8 mouse cellular contexts compared by ENCODE assay signal in the genomic region with DNA sequence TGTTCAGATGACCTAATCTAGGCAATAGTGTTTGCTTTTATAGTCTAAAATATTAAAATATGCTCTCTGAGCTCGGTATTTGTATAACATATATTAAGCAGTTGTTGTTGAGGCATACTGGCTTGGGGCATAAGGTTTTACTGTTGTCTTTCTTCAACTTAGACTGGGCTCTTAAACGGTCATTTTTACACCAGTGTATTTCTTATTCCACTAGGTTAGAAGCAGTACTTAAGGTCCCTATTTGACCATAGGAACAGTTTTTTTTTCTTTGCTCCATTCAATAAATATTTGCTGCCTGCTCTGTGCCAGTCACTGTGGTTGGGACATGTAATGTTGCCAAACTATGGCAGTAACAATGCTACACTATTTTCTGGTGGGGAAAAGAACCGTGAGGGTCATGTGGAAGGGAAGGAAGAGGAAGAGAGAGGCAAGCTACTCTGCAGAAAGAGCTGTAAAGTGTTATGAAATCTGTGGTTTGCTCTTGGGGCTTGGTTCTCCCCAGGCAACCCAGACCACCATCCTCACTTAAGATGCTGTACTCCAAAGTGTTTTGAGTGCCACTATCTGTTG. TPM values are rescaled to one million over a fixed set of nuclear protein-coding genes. Genes with fewer than 3 reads are reported as not detected.
DNase-seq lines count a peak whose midpoint lies in the region; ATAC-seq and TF ChIP-seq lines count a peak whose summit lies in the region.

No protein-coding gene starts in this region.

- peaks cover 12% of the 10 kb centered on the region for H3K4me1 ChIP-seq in lung, adult 2 months (ENCODE audit: control insufficient read depth, insufficient read depth, low read length)
- peaks cover 16% of the 10 kb centered on the region for H3K4me1 ChIP-seq in heart, embryonic 15.5 days (replicated peaks)
- peaks cover 19% of the 10 kb centered on the region for H3K4me1 ChIP-seq in liver, embryonic 16.5 days (ENCODE audit: control insufficient read depth, low read depth, low read length)
- H3K4me1 ChIP-seq in stomach, embryonic 14.5 days (ENCODE audit: control insufficient read depth, insufficient read depth, low read length): 0 out of 2 replicates have a peak, but pooled peaks cover 5% of the 10 kb centered on the region

- DNase-seq in lung, adult 2 months: peak; percentile 6
- DNase-seq in lung, postnatal 10 days: no peak
- DNase-seq in right cerebral cortex, postnatal 25 days: no peak
- no peak for DNase-seq in yolk sac, embryonic 10.5 days (ENCODE audit: low spot score)
- DNase-seq in layer of hippocampus, postnatal 14 days (ENCODE audit: low spot score in 2 of 2): no peak

- H3K4me2 ChIP-seq in heart, embryonic 15.5 days: peak overlapping the region; percentile 65
- peak overlapping the region; percentile 98 for H3K4me2 ChIP-seq in liver, embryonic 16.5 days (ENCODE audit: low read depth, low read length)
- H3K4me2 ChIP-seq in stomach, embryonic 14.5 days (replicated peaks; ENCODE audit: low read depth, low read length): peak overlapping the region; percentile 87

- H3K36me3 ChIP-seq in heart, embryonic 15.5 days: no peaks in the 10 kb centered on the region
- H3K36me3 ChIP-seq in liver, embryonic 16.5 days (ENCODE audit: control insufficient read depth, insufficient read depth): no peaks in the 10 kb centered on the region
- no peaks in the 10 kb centered on the region for H3K36me3 ChIP-seq in stomach, embryonic 14.5 days (ENCODE audit: control insufficient read depth, insufficient read depth, low read length)

- peak overlapping the region; percentile 20 for H3K4me3 ChIP-seq in lung, adult 2 months (replicated peaks; ENCODE audit: extremely low read depth, low read depth, low read length)
- peak overlapping the region; percentile 65 for H3K4me3 ChIP-seq in heart, embryonic 15.5 days
- H3K4me3 ChIP-seq in liver, embryonic 16.5 days (ENCODE audit: low read depth, low read length): peak overlapping the region; percentile 78
- H3K4me3 ChIP-seq in stomach, embryonic 14.5 days (ENCODE audit: low read depth, low read length): peak overlapping the region; percentile 95

- H3K27me3 ChIP-seq in heart, embryonic 15.5 days: no peaks in the 10 kb centered on the region
- peaks cover 4% of the 10 kb centered on the region; the same call in 1 of the 2 replicates for H3K27me3 ChIP-seq in liver, embryonic 16.5 days (ENCODE audit: control insufficient read depth, insufficient read depth, low read depth, low read length)
- no peaks in the 10 kb centered on the region for H3K27me3 ChIP-seq in stomach, embryonic 14.5 days (ENCODE audit: control insufficient read depth, insufficient read depth, low read length)

- peak overlapping the region; percentile 73; the same call in 1 of the 2 replicates for H3K9ac ChIP-seq in heart, embryonic 15.5 days
- peak overlapping the region; percentile 82 for H3K9ac ChIP-seq in liver, embryonic 16.5 days (ENCODE audit: low read depth, low read length)
- H3K9ac ChIP-seq in stomach, embryonic 14.5 days (replicated peaks; ENCODE audit: low read depth, low read length): peak overlapping the region; percentile 92; the same call in 1 of the 2 replicates

- 12% methylated on average over 3 of the region's 3 CpGs for WGBS in lung, adult 2 months
- 42% methylated on average over 3 of the region's 3 CpGs for WGBS in heart, embryonic 15.5 days
- 10% methylated on average over 3 of the region's 3 CpGs for WGBS in liver, embryonic 16.5 days (ENCODE audit: insufficient replicate concordance)
- 35% methylated on average over 3 of the region's 3 CpGs for WGBS in stomach, embryonic 14.5 days

- H3K9me3 ChIP-seq in heart, embryonic 15.5 days (replicated peaks): no peaks in the 10 kb centered on the region
- H3K9me3 ChIP-seq in liver, embryonic 16.5 days (replicated peaks; ENCODE audit: control insufficient read depth, low read length): no peaks in the 10 kb centered on the region
- H3K9me3 ChIP-seq in stomach, embryonic 14.5 days (ENCODE audit: control insufficient read depth, low read depth, low read length): no peaks in the 10 kb centered on the region

- TF ChIP-seq POLR2A in lung, adult 2 months (IDR thresholded peaks at IDR 0.05; ENCODE audit: borderline replicate concordance, extremely low read depth, low read depth, low read length): no peak

- TF ChIP-seq CTCF in lung, adult 2 months (IDR thresholded peaks at IDR 0.05; ENCODE audit: insufficient read depth, low read length): no peak

- no peak overlapping the region for H3K27ac ChIP-seq in heart, embryonic 15.5 days
- H3K27ac ChIP-seq in liver, embryonic 16.5 days (ENCODE audit: low read length): peak overlapping the region; percentile 29; the same call in 1 of the 2 replicates
- H3K27ac ChIP-seq in stomach, embryonic 14.5 days (ENCODE audit: low read length): no peak overlapping the region

- no peak for ATAC-seq in heart, embryonic 15.5 days (replicated peaks; ENCODE audit: insufficient number of reproducible peaks, insufficient read depth, low FRiP score, low read depth)
- ATAC-seq in liver, embryonic 16.5 days (ENCODE audit: low read depth): no peak
- ATAC-seq in stomach, embryonic 14.5 days (ENCODE audit: insufficient number of reproducible peaks, insufficient read depth, low FRiP score, low read depth): no peak

RNA-seq across cellular contexts. Expression of gene Rnf130, which starts 1.5 kb away (rescaled TPM):
- 38.9 and 47.4 TPM in 2 replicates for polyA plus RNA-seq in lung, adult 2 months (2012; rRNA removed)
- 39.6 and 42.8 TPM in 2 replicates for polyA plus RNA-seq in heart, embryonic 15.5 days (2015; fragmentation: Nextera tagmentation; extraction: Ambion mirVana)
- 21.3 and 21.9 TPM in 2 replicates for polyA plus RNA-seq in liver, embryonic 16.5 days (2015; fragmentation: Nextera tagmentation; extraction: Ambion mirVana)
- polyA plus RNA-seq in stomach, embryonic 14.5 days (2014; fragmentation: Nextera tagmentation; extraction: Ambion mirVana): 43.5 and 54.6 TPM in 2 replicates
- total RNA-seq in layer of hippocampus, postnatal 14 days (2021): 10 to 100 TPM; 80.9 to 83.4 TPM

Comparison
In these comparisons a context has a peak if more than half of its experiments do, and no peak if none do; other contexts are left out.
1. H3K4me3 ChIP-seq: peak in every context shown above with its lines; median percentile 95 in stomach, embryonic 14.5 days; 78 in liver, embryonic 16.5 days; 65 in heart, embryonic 15.5 days; 20 in lung, adult 2 months.